Mouse (Mus musculus): ENCODE results near the gene Dnajc5g.

GRCm38 (mm10) chr5:31082355-31082754 is 23.7 kb upstream of the Dnajc5g start:
- TF ChIP-seq GATA1 (IDR thresholded peaks at IDR 0.05; ENCODE audit: low read length) (no peak), TAL1 (IDR thresholded peaks at IDR 0.05; ENCODE audit: low read length) (no peak)

Measured in erythroblast, embryonic 14.5 days (primary cell).